Mouse (Mus musculus) embryonic fibroblast, embryonic 13.5 days (primary cell): ENCODE measurements around the gene Rftn2. TPM values are rescaled to one million over a fixed set of nuclear protein-coding genes. Genes with fewer than 3 reads are reported as not detected.

Source experiments
- H3K27ac ChIP-seq: 2 replicates; pipeline ENCODE4 v1.5.1; 2012; ENCODE audit warnings: low read length, control low read depth, inconsistent platforms; ENCODE audit not compliant: insufficient read depth
- H3K4me1 ChIP-seq: 2 replicates; pipeline ENCODE4 v1.6.1; 2011; ENCODE audit warnings: low read length; ENCODE audit not compliant: control insufficient read depth, insufficient read depth
- H3K4me3 ChIP-seq: 2 replicates; pipeline ENCODE4 v1.5.1; 2011; ENCODE audit warnings: mild to moderate bottlenecking, control low read depth, low read length; ENCODE audit not compliant: insufficient read depth
- CTCF ChIP-seq: IDR thresholded peaks from 2 replicates; pipeline ENCODE4 v1.5.1; 2011; ENCODE audit warnings: mild to moderate bottlenecking, control low read depth, low read length, moderate library complexity, borderline replicate concordance; ENCODE audit not compliant: insufficient read depth
- POLR2A ChIP-seq: IDR thresholded peaks from 2 replicates; pipeline ENCODE4 v1.6.1; 2011; ENCODE audit warnings: low read depth, mild to moderate bottlenecking, control low read depth, low read length, moderate library complexity
- polyA plus RNA-seq: library from polyadenylated mRNA; stranded (reverse); fragments of >200 nt; gene quantifications from 2 replicates; pipeline ENCODE4 v1.2.4, GENCODE M21; 2011; ENCODE audit warnings: low read depth; ENCODE audit not compliant: missing spikeins, insufficient read length

Rftn2 gene
- polyA plus RNA-seq, 1 experiment, result 14.3 TPM

DNA sequence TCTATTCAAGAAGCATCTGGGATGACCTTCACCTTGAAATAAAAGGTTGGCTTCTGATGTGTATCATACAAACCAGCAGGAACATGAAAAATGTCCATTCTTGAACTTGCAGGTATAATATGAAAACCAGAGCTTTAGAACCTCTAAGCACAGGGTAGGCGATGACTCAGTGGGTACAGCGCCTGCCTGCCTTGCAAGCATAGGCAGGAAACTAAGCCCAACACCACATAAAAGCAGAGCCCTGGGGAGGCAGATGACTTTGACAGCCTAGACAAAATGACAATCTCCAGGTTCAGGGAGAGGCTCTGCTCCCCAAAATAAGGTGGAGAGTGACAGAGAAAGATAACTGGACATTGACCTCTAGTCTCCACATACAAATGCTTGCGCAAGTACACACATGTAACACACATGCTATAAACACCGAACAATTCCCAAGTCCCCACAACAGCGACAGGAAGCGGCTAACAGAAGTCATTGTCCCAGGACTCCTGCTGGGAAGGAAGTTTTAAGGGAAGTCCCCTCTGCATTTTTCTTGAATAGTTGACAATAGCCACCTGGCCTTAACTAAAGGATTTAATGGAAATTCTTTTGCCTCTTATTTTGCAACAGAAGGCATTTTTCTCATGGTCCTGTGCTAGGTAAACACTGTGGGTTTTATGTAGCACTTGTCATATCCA lies 30.1 kb downstream of the Rftn2 start:
- Histone ChIP-seq H3K4me1 (peaks cover 7% of the 10 kb centered on the region), H3K4me3 (no peak overlapping the region), H3K27ac (no peak overlapping the region)
- no peak for TF ChIP-seq POLR2A
- no peak for TF ChIP-seq CTCF

- no peak for TF ChIP-seq CTCF
- no peak for TF ChIP-seq POLR2A
- H3K4me1 ChIP-seq, result peaks cover 7% of the 10 kb centered on the region
- no peak overlapping the region for H3K4me3 ChIP-seq
- no peak overlapping the region for H3K27ac ChIP-seq
Observed at GRCm38 (mm10) chr1:55195021-55195420, 31.6 kb downstream of the Rftn2 start.

GRCm38 (mm10) chr1:55194064-55194915 lies 32.3 kb downstream of the Rftn2 start:
- Histone ChIP-seq H3K4me3 (no peak overlapping the region), H3K4me1 (peaks cover 7% of the 10 kb centered on the region), H3K27ac (no peak overlapping the region)
- no peak for TF ChIP-seq CTCF
- no peak for TF ChIP-seq POLR2A

- H3K4me1 ChIP-seq, result peaks cover 7% of the 10 kb centered on the region
- H3K4me3 ChIP-seq, result no peak overlapping the region
- TF ChIP-seq POLR2A (no peak), CTCF (no peak)
- peak overlapping the region; percentile 48; the same call in 1 of the 2 replicates for H3K27ac ChIP-seq
Observed at GRCm38 (mm10) chr1:55193316-55193715, 33.3 kb downstream of the Rftn2 start.

DNA sequence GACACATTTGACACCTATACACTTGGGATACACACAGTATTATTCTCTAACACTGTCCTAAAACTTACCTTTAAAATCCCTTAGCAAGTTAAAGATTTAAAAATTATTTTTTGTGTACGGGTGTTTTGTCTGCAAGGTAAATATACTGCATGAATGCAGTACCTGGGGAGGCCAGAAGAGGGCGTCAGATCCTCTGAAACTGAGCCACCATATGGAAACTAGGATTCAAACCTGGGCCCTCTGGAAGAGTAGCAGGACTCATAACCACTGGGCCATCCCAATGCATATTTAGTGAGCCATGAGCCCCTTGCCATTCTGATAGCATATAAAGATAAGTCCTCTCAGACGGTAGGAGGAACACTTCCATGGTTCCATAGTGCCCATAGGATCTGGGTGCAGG lies 33.8 kb downstream of the Rftn2 start:
- peaks cover 7% of the 10 kb centered on the region for H3K4me1 ChIP-seq
- TF ChIP-seq CTCF (no peak), POLR2A (no peak)
- no peak overlapping the region for H3K4me3 ChIP-seq
- H3K27ac ChIP-seq, result peak overlapping the region; percentile 48; the same call in 1 of the 2 replicates

GRCm38 (mm10) chr1:55192015-55192414 lies 34.6 kb downstream of the Rftn2 start:
- TF ChIP-seq POLR2A (no peak), CTCF (no peak)
- no peak overlapping the region for H3K4me3 ChIP-seq
- peaks cover 7% of the 10 kb centered on the region for H3K4me1 ChIP-seq
- H3K27ac ChIP-seq, result no peak overlapping the region

GRCm38 (mm10) chr1:55186592-55187210 lies 39.9 kb downstream of the Rftn2 start:
- no peaks in the 10 kb centered on the region for H3K4me1 ChIP-seq
- no peak overlapping the region for H3K27ac ChIP-seq
- no peak for TF ChIP-seq POLR2A
- TF ChIP-seq CTCF, result no peak
- no peak overlapping the region for H3K4me3 ChIP-seq

- no peak for TF ChIP-seq POLR2A
Observed at GRCm38 (mm10) chr1:55185718-55186117, 40.9 kb downstream of the Rftn2 start.

GRCm38 (mm10) chr1:55182392-55182791 lies 44.2 kb downstream of the Rftn2 start:
- Histone ChIP-seq H3K4me3 (no peak overlapping the region), H3K4me1 (no peaks in the 10 kb centered on the region), H3K27ac (no peak overlapping the region)

More at GRCm38 (mm10) chr1:55185718-55186117, 40.9 kb downstream of the Rftn2 start:
- Histone ChIP-seq H3K4me3 (no peak overlapping the region), H3K4me1 (no peaks in the 10 kb centered on the region), H3K27ac (no peak overlapping the region)

GRCm38 (mm10) chr1:55179917-55180566 lies 46.5 kb downstream of the Rftn2 start:
- H3K4me1 ChIP-seq, result no peaks in the 10 kb centered on the region
- no peak overlapping the region for H3K27ac ChIP-seq
- no peak for TF ChIP-seq CTCF
- TF ChIP-seq POLR2A, result no peak
- H3K4me3 ChIP-seq, result no peak overlapping the region

More at GRCm38 (mm10) chr1:55182392-55182791, 44.2 kb downstream of the Rftn2 start:
- TF ChIP-seq CTCF, result no peak
- TF ChIP-seq POLR2A, result no peak
